12 mouse cellular contexts compared by ENCODE assay signal in genomic region chr1:130838288-130838687, GRCm38 (mm10). TPM values are rescaled to one million over a fixed set of nuclear protein-coding genes. Genes with fewer than 3 reads are reported as not detected.
DNase-seq lines count a peak whose midpoint lies in the region; ATAC-seq lines count a peak whose summit lies in the region.
"Had no signal": no experiment of that assay in that cellular context is flagged by ENCODE, and none has a peak within 500 bp of the region (broad histone marks: within the 10 kb centered on the region; RNA-seq: fewer than 3 reads in every experiment).

No protein-coding gene starts in this region.

- DNase-seq in adrenal gland, postnatal 14 days: peak; percentile 11
- DNase-seq in adrenal gland, postnatal 4 days (ENCODE audit: low spot score in 2 of 2): no peak
- DNase-seq in midbrain, embryonic 14.5 days: peak; percentile 11
- peak; percentile 71 for DNase-seq in lung, postnatal 25 days (ENCODE audit: low spot score)
- DNase-seq in testis, postnatal 10 days (ENCODE audit: low spot score): no peak
- no peak for DNase-seq in yolk sac, embryonic 10.5 days (ENCODE audit: low spot score)

- H3K27ac ChIP-seq in midbrain, embryonic 14.5 days (replicated peaks; ENCODE audit: low read depth, low read length): no peak overlapping the region
- H3K27ac ChIP-seq in midbrain, embryonic 15.5 days: no peak overlapping the region
- H3K27ac ChIP-seq in neural tube, embryonic 15.5 days (replicated peaks): no peak overlapping the region
- H3K27ac ChIP-seq: embryonic facial prominence, embryonic 15.5 days had no signal

- H3K9me3 ChIP-seq in midbrain, embryonic 14.5 days (ENCODE audit: control insufficient read depth, low read length): no peaks in the 10 kb centered on the region
- no peaks in the 10 kb centered on the region for H3K9me3 ChIP-seq in midbrain, embryonic 15.5 days
- no peaks in the 10 kb centered on the region for H3K9me3 ChIP-seq in neural tube, embryonic 15.5 days (replicated peaks)
- H3K9me3 ChIP-seq: embryonic facial prominence, embryonic 15.5 days had no signal

- no peaks in the 10 kb centered on the region for H3K27me3 ChIP-seq in midbrain, embryonic 14.5 days (ENCODE audit: control insufficient read depth, insufficient read depth, low read length)
- no peaks in the 10 kb centered on the region for H3K27me3 ChIP-seq in midbrain, embryonic 15.5 days (replicated peaks)
- H3K27me3 ChIP-seq in neural tube, embryonic 15.5 days (replicated peaks): no peaks in the 10 kb centered on the region
- H3K27me3 ChIP-seq: embryonic facial prominence, embryonic 15.5 days had no signal

- 67% methylated on average over 6 of the region's 6 CpGs for WGBS in midbrain, embryonic 14.5 days
- WGBS in midbrain, embryonic 15.5 days: 53% methylated on average over 6 of the region's 6 CpGs
- WGBS in neural tube, embryonic 15.5 days: 67% methylated on average over 6 of the region's 6 CpGs

- no peaks in the 10 kb centered on the region for H3K4me1 ChIP-seq in midbrain, embryonic 14.5 days (ENCODE audit: control insufficient read depth, insufficient read depth, low read length)
- no peaks in the 10 kb centered on the region for H3K4me1 ChIP-seq in midbrain, embryonic 15.5 days
- no peaks in the 10 kb centered on the region for H3K4me1 ChIP-seq in neural tube, embryonic 15.5 days
- H3K4me1 ChIP-seq: embryonic facial prominence, embryonic 15.5 days had no signal

- no peak for ATAC-seq in midbrain, embryonic 14.5 days (ENCODE audit: low FRiP score, low TSS enrichment)
- ATAC-seq in midbrain, embryonic 15.5 days (replicated peaks): no peak
- ATAC-seq in neural tube, embryonic 15.5 days (ENCODE audit: low FRiP score): no peak

- H3K4me3 ChIP-seq in midbrain, embryonic 14.5 days (replicated peaks; ENCODE audit: low read depth, low read length): no peak overlapping the region
- no peak overlapping the region for H3K4me3 ChIP-seq in midbrain, embryonic 15.5 days
- no peak overlapping the region for H3K4me3 ChIP-seq in neural tube, embryonic 15.5 days (replicated peaks)
- H3K4me3 ChIP-seq: embryonic facial prominence, embryonic 15.5 days had no signal

- H3K36me3 ChIP-seq in midbrain, embryonic 14.5 days (ENCODE audit: control insufficient read depth, insufficient read depth, low read length): no peaks in the 10 kb centered on the region
- H3K36me3 ChIP-seq in midbrain, embryonic 15.5 days (replicated peaks): no peaks in the 10 kb centered on the region
- H3K36me3 ChIP-seq in neural tube, embryonic 15.5 days: no peaks in the 10 kb centered on the region
- H3K36me3 ChIP-seq: embryonic facial prominence, embryonic 15.5 days had no signal

- no peak overlapping the region for H3K9ac ChIP-seq in midbrain, embryonic 14.5 days (replicated peaks; ENCODE audit: low read length)
- no peak overlapping the region for H3K9ac ChIP-seq in midbrain, embryonic 15.5 days
- no peak overlapping the region for H3K9ac ChIP-seq in neural tube, embryonic 15.5 days (replicated peaks)
- H3K9ac ChIP-seq: embryonic facial prominence, embryonic 15.5 days had no signal

- no peak overlapping the region for H3K4me2 ChIP-seq in midbrain, embryonic 14.5 days (ENCODE audit: low read length)
- no peak overlapping the region for H3K4me2 ChIP-seq in midbrain, embryonic 15.5 days
- H3K4me2 ChIP-seq in neural tube, embryonic 15.5 days: no peak overlapping the region
- H3K4me2 ChIP-seq: embryonic facial prominence, embryonic 15.5 days had no signal

RNA-seq across cellular contexts. Expression of gene Pigr, which starts 11.8 kb away (rescaled TPM):
- total RNA-seq in adrenal gland, postnatal 14 days (2021): 0.19 and 5.1 TPM in 2 replicates
- 1 to 10 TPM in 1 of 2 experiments, under 1 TPM in 1; 0.53 to 1.2 TPM for total RNA-seq in adrenal gland, postnatal 4 days (2021)
- polyA plus RNA-seq in midbrain, embryonic 14.5 days (2014; fragmentation: Nextera tagmentation; extraction: Ambion mirVana): not detected in 2 replicates
- not detected in 2 replicates for polyA plus RNA-seq in midbrain, embryonic 15.5 days (2015; fragmentation: Nextera tagmentation; extraction: Ambion mirVana)
- polyA plus RNA-seq in neural tube, embryonic 15.5 days (2015; fragmentation: Nextera tagmentation; extraction: Ambion mirVana): 0.04 TPM in 1 of 2 replicates, not detected in the other
- polyA plus RNA-seq: C2C12 had no signal

RNA-seq across cellular contexts. Expression of gene Fcmr, which starts 27.2 kb away (rescaled TPM):
- 2.6 and 17.6 TPM in 2 replicates for total RNA-seq in adrenal gland, postnatal 14 days (2021)
- total RNA-seq in adrenal gland, postnatal 4 days (2021): 1 to 10 TPM in 1 of 2 experiments, under 1 TPM in 1; 0.50 to 1.0 TPM
- not detected in 2 replicates for polyA plus RNA-seq in midbrain, embryonic 14.5 days (2014; fragmentation: Nextera tagmentation; extraction: Ambion mirVana)
- polyA plus RNA-seq in midbrain, embryonic 15.5 days (2015; fragmentation: Nextera tagmentation; extraction: Ambion mirVana): 0.63 and 0.72 TPM in 2 replicates
- 1.1 and 1.8 TPM in 2 replicates for polyA plus RNA-seq in neural tube, embryonic 15.5 days (2015; fragmentation: Nextera tagmentation; extraction: Ambion mirVana)
- polyA plus RNA-seq: C2C12; embryonic facial prominence, embryonic 15.5 days had no signal

RNA-seq across cellular contexts. Expression of gene Fcamr, which starts 37.6 kb away (rescaled TPM):
- not detected in 2 replicates for total RNA-seq in adrenal gland, postnatal 14 days (2021)
- total RNA-seq in adrenal gland, postnatal 4 days (2021): not detected
- polyA plus RNA-seq in midbrain, embryonic 14.5 days (2014; fragmentation: Nextera tagmentation; extraction: Ambion mirVana): not detected in 2 replicates
- not detected in 2 replicates for polyA plus RNA-seq in midbrain, embryonic 15.5 days (2015; fragmentation: Nextera tagmentation; extraction: Ambion mirVana)
- polyA plus RNA-seq in neural tube, embryonic 15.5 days (2015; fragmentation: Nextera tagmentation; extraction: Ambion mirVana): not detected in 2 replicates
- polyA plus RNA-seq: C2C12 had no signal

RNA-seq across cellular contexts. Expression of gene Il24, which starts 49.0 kb away (rescaled TPM):
- not detected in 2 replicates for total RNA-seq in adrenal gland, postnatal 14 days (2021)
- not detected for total RNA-seq in adrenal gland, postnatal 4 days (2021)
- polyA plus RNA-seq in midbrain, embryonic 14.5 days (2014; fragmentation: Nextera tagmentation; extraction: Ambion mirVana): not detected in 2 replicates
- not detected in 2 replicates for polyA plus RNA-seq in midbrain, embryonic 15.5 days (2015; fragmentation: Nextera tagmentation; extraction: Ambion mirVana)
- polyA plus RNA-seq in neural tube, embryonic 15.5 days (2015; fragmentation: Nextera tagmentation; extraction: Ambion mirVana): not detected in 2 replicates
- polyA plus RNA-seq: C2C12; embryonic facial prominence, embryonic 15.5 days; intestine, embryonic 14.5 days; urinary bladder, adult 2 months had no signal

Comparison
In these comparisons a context has a peak if more than half of its experiments do, and no peak if none do; other contexts are left out.
1. DNase-seq: peak in adrenal gland, postnatal 14 days (single experiment), midbrain, embryonic 14.5 days (single experiment) and lung, postnatal 25 days (single experiment); none in adrenal gland, postnatal 4 days (0 of 2), testis, postnatal 10 days (single experiment) and yolk sac, embryonic 10.5 days (single experiment).